Mouse (Mus musculus): Measurements from ENCODE around the gene Chst10.

Gene Chst10

GRCm38 (mm10) chr1:38864341-38864740 is 33.6 kb downstream of the Chst10 start:
- no peak for DNase-seq

- DNase-seq: no peak
Observed at GRCm38 (mm10) chr1:38862213-38862612, 35.7 kb downstream of the Chst10 start.

- DNase-seq: no peak
Observed at GRCm38 (mm10) chr1:38860867-38861524, 37.0 kb downstream of the Chst10 start.

- DNase-seq: no peak
Observed at GRCm38 (mm10) chr1:38860207-38860606, 37.8 kb downstream of the Chst10 start.

GRCm38 (mm10) chr1:38856196-38856595 is 41.8 kb downstream of the Chst10 start:
- no peak for DNase-seq

- no peak for DNase-seq
Observed at GRCm38 (mm10) chr1:38852250-38852649, 45.7 kb downstream of the Chst10 start.

GRCm38 (mm10) chr1:38850650-38851049 is 47.3 kb downstream of the Chst10 start:
- DNase-seq: no peak

GRCm38 (mm10) chr1:38848451-38849289 is 49.3 kb downstream of the Chst10 start:
- DNase-seq: no peak

GRCm38 (mm10) chr1:38847975-38848374 is 50.0 kb downstream of the Chst10 start:
- DNase-seq: no peak

GRCm38 (mm10) chr1:38843275-38843674 is 54.7 kb downstream of the Chst10 start:
- DNase-seq: no peak

- no peak for DNase-seq
Observed at GRCm38 (mm10) chr1:38842861-38843260, 55.1 kb downstream of the Chst10 start.

GRCm38 (mm10) chr1:38839944-38840343 is 58.0 kb downstream of the Chst10 start:
- DNase-seq: no peak

GRCm38 (mm10) chr1:38836477-38836872 is 61.5 kb downstream of the Chst10 start, which contains the start of gene Lonrf2:
Lonrf2 (minus strand) TSS chr1:38836711.
- DNase-seq: no peak

GRCm38 (mm10) chr1:38835568-38836476 is 62.1 kb downstream of the Chst10 start:
- DNase-seq: no peak

GRCm38 (mm10) chr1:38834899-38835298 is 63.1 kb downstream of the Chst10 start:
- no peak for DNase-seq

- DNase-seq: no peak
Observed at GRCm38 (mm10) chr1:38824926-38825325, 73.0 kb downstream of the Chst10 start.

- DNase-seq: no peak
Observed at GRCm38 (mm10) chr1:38823851-38824250, 74.1 kb downstream of the Chst10 start.

- no peak for DNase-seq
Observed at GRCm38 (mm10) chr1:38819691-38820090, 78.3 kb downstream of the Chst10 start.

GRCm38 (mm10) chr1:38817671-38818070 is 80.3 kb downstream of the Chst10 start:
- no peak for DNase-seq

- no peak for DNase-seq
Observed at GRCm38 (mm10) chr1:38817268-38817667, 80.7 kb downstream of the Chst10 start.

- DNase-seq: no peak
Observed at GRCm38 (mm10) chr1:38816306-38816705, 81.7 kb downstream of the Chst10 start.

All from kidney, adult 11 months (tissue).